In the genomic region with DNA sequence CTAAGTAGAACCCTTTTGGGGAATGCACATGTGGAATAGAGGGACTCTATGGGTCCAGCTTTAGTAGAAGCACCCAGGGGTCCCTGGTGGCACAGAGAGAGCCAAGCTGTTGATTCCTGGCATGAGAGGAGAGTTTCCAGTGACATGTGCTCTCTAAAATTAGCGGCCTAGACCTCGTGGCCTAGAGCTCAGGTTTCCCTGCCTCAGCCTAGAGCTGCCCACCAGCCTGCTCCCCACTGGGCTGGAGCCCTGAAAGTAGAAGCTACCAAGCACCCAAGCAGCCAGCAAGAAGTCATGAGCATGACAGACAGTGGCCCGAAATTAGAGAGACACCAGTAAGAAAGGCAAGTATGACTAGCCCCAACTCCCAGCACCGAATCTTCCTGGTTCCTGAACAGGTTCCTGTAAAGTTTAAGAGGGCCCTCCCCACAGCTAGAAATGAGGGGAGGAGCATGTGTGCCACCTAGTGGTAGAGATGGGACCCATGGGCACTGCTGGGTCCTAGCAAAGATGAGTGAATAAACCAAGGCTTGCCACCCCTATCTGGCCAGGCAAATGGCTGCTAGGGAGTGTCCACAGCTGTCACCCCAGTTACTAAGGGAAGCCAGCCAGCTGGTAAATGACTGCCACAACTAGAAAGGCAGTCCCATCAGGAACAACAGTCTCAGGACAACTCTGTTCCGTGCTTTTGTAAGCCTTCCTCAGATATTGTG, we compare ENCODE assay signal across 1 mouse cellular context.
TF ChIP-seq lines count a peak whose summit lies in the region.

No protein-coding gene starts in this region.

TF ChIP-seq in myocyte, 11 proteins besides CTCF, POLR2A, EP300 and RAD21 (continued from another document):
- TF ChIP-seq TCF3 (IDR thresholded peaks at IDR 0.05; ENCODE audit: insufficient read length, low read depth) (no peak), SRF (IDR thresholded peaks at IDR 0.05; ENCODE audit: control insufficient read depth, insufficient read length, low read depth) (no peak)
